Mouse (Mus musculus): Measurements from ENCODE around the gene Plxna2. TPM values are rescaled to one million over a fixed set of nuclear protein-coding genes. Genes with fewer than 3 reads are reported as not detected.

The Plxna2 gene
- total RNA-seq (2014; fragmentation: Nextera tagmentation) = 0.77 and 1.5 TPM in 2 replicates
- 0.09 and 0.38 TPM in 2 replicates for total RNA-seq (2017)

- ATAC-seq (replicated peaks; ENCODE audit: low FRiP score, low TSS enrichment, poor library complexity, severe bottlenecking) = no peak
Measured at GRCm38 (mm10) chr1:194617918-194618317, at the start of gene Plxna2. Plxna2 (plus strand) TSS chr1:194618218.

- ATAC-seq (replicated peaks; ENCODE audit: low FRiP score, low TSS enrichment, poor library complexity, severe bottlenecking) = no peak
Measured at GRCm38 (mm10) chr1:194573870-194574269, 44.1 kb upstream of the Plxna2 start.

GRCm38 (mm10) chr1:194578270-194578669, 39.7 kb upstream of the Plxna2 start:
- ATAC-seq (replicated peaks; ENCODE audit: low FRiP score, low TSS enrichment, poor library complexity, severe bottlenecking) = no peak

- ATAC-seq (replicated peaks; ENCODE audit: low FRiP score, low TSS enrichment, poor library complexity, severe bottlenecking) = 0 out of 2 replicates have a peak, but pooled peaks have one; percentile 20
Measured at GRCm38 (mm10) chr1:194580539-194580938, 37.5 kb upstream of the Plxna2 start.

GRCm38 (mm10) chr1:194586670-194587069, 31.3 kb upstream of the Plxna2 start:
- ATAC-seq (replicated peaks; ENCODE audit: low FRiP score, low TSS enrichment, poor library complexity, severe bottlenecking) = no peak

GRCm38 (mm10) chr1:194587532-194587931, 30.5 kb upstream of the Plxna2 start:
- ATAC-seq (replicated peaks; ENCODE audit: low FRiP score, low TSS enrichment, poor library complexity, severe bottlenecking) = no peak

- no peak for ATAC-seq (replicated peaks; ENCODE audit: low FRiP score, low TSS enrichment, poor library complexity, severe bottlenecking)
Measured at GRCm38 (mm10) chr1:194587956-194588668, 29.9 kb upstream of the Plxna2 start.

- ATAC-seq (replicated peaks; ENCODE audit: low FRiP score, low TSS enrichment, poor library complexity, severe bottlenecking) = no peak
Measured at GRCm38 (mm10) chr1:194588711-194589451, 29.1 kb upstream of the Plxna2 start.

- no peak for ATAC-seq (replicated peaks; ENCODE audit: low FRiP score, low TSS enrichment, poor library complexity, severe bottlenecking)
Measured at GRCm38 (mm10) chr1:194593155-194593554, 24.9 kb upstream of the Plxna2 start.

- no peak; the same call in 1 of the 2 replicates for ATAC-seq (replicated peaks; ENCODE audit: low FRiP score, low TSS enrichment, poor library complexity, severe bottlenecking)
Measured at GRCm38 (mm10) chr1:194607406-194608261, 10.4 kb upstream of the Plxna2 start.

GRCm38 (mm10) chr1:194610516-194610915, 7.5 kb upstream of the Plxna2 start:
- no peak for ATAC-seq (replicated peaks; ENCODE audit: low FRiP score, low TSS enrichment, poor library complexity, severe bottlenecking)

GRCm38 (mm10) chr1:194612628-194613027, 5.4 kb upstream of the Plxna2 start:
- no peak for ATAC-seq (replicated peaks; ENCODE audit: low FRiP score, low TSS enrichment, poor library complexity, severe bottlenecking)

- peak; percentile 25; the same call in 1 of the 2 replicates for ATAC-seq (replicated peaks; ENCODE audit: low FRiP score, low TSS enrichment, poor library complexity, severe bottlenecking)
Measured at GRCm38 (mm10) chr1:194613271-194613834, 4.7 kb upstream of the Plxna2 start.

- ATAC-seq (replicated peaks; ENCODE audit: low FRiP score, low TSS enrichment, poor library complexity, severe bottlenecking) = peak; percentile 53
Measured at GRCm38 (mm10) chr1:194613923-194614830, 3.8 kb upstream of the Plxna2 start.

GRCm38 (mm10) chr1:194616136-194616535, 1.9 kb upstream of the Plxna2 start:
- ATAC-seq (replicated peaks; ENCODE audit: low FRiP score, low TSS enrichment, poor library complexity, severe bottlenecking) = no peak

- ATAC-seq (replicated peaks; ENCODE audit: low FRiP score, low TSS enrichment, poor library complexity, severe bottlenecking) = peak; percentile 42
Measured at GRCm38 (mm10) chr1:194618841-194619311, 858 bp downstream of the Plxna2 start.

GRCm38 (mm10) chr1:194619353-194620244, 1.6 kb downstream of the Plxna2 start:
- peak; percentile 76 for ATAC-seq (replicated peaks; ENCODE audit: low FRiP score, low TSS enrichment, poor library complexity, severe bottlenecking)

Measured in megakaryocyte-erythroid progenitor cell, adult 5-6 weeks (primary cell).